Mouse (Mus musculus) stomach, postnatal 0 days (tissue): Measurements from ENCODE around the gene Ryr2. TPM values are rescaled to one million over a fixed set of nuclear protein-coding genes. Genes with fewer than 3 reads are reported as not detected.

Source experiments
- ATAC-seq: fragments of 200-750 bp; cut with Nextera tagmentation; 2 replicates; pipeline ENCODE4 v1.8.0; 2017; ENCODE audit not compliant: low FRiP score, low TSS enrichment
- DNase-seq: peaks from one replicate; pipeline ENCODE4 v3.0.0-alpha.2; 2016; ENCODE audit warnings: low spot score
- H3K27ac ChIP-seq: fragments of 300-500 bp; sonication (generic); replicated peaks from 2 replicates; pipeline ENCODE4 v1.5.1; 2014; ENCODE audit warnings: mild to moderate bottlenecking, control low read depth
- H3K27me3 ChIP-seq: fragments of 300-500 bp; sonication (generic); 2 replicates; pipeline ENCODE4 v1.6.1; 2014; ENCODE audit warnings: low read length; ENCODE audit not compliant: control insufficient read depth, insufficient read depth
- H3K36me3 ChIP-seq: fragments of 300-500 bp; sonication (generic); 2 replicates; pipeline ENCODE4 v1.6.1; 2014; ENCODE audit warnings: low read length, mixed read lengths; ENCODE audit not compliant: control insufficient read depth, insufficient read depth
- H3K4me1 ChIP-seq: fragments of 300-500 bp; sonication (generic); replicated peaks from 2 replicates; pipeline ENCODE4 v1.6.1; 2014; ENCODE audit warnings: antibody characterized with exemption; ENCODE audit not compliant: control insufficient read depth, insufficient read depth
- H3K4me2 ChIP-seq: fragments of 300-500 bp; sonication (generic); replicated peaks from 2 replicates; pipeline ENCODE4 v1.6.1; 2014; ENCODE audit warnings: low read depth, mild to moderate bottlenecking, control low read depth, moderate library complexity
- H3K4me3 ChIP-seq: fragments of 300-500 bp; sonication (generic); 2 replicates; pipeline ENCODE4 v1.5.1; 2014; ENCODE audit warnings: low read depth, low read length, control low read depth
- H3K9ac ChIP-seq: fragments of 300-500 bp; sonication (generic); 2 replicates; pipeline ENCODE4 v1.6.1; 2014; ENCODE audit warnings: mild to moderate bottlenecking, low read length, control low read depth, mixed read lengths
- H3K9me3 ChIP-seq: fragments of 300-500 bp; sonication (generic); 2 replicates; pipeline ENCODE4 v1.6.1; 2016; ENCODE audit warnings: low read length; ENCODE audit not compliant: control insufficient read depth
- CTCF ChIP-seq: IDR thresholded peaks from 2 replicates; pipeline ENCODE4 v1.5.1; 2016; ENCODE audit warnings: antibody characterized with exemption, low read depth, mild to moderate bottlenecking, moderate library complexity
- EP300 ChIP-seq: optimal IDR thresholded peaks from 2 replicates; pipeline ENCODE3; 2016; ENCODE audit warnings: antibody characterized with exemption
- WGBS: fragments of 180-500 bp; shearing (Covaris S2); extraction: QIAGEN DNeasy Blood & Tissue Kit; methylation state at CpG from one replicate; pipeline ENCODE4 v1.1.7; 2014; 5-methylcytosine and 5-hydroxymethylcytosine counted together
- polyA plus RNA-seq: library from polyadenylated mRNA; unstranded; fragments of >200 nt; fragmentation: Nextera tagmentation; extraction: Ambion mirVana; gene quantifications from 2 replicates; pipeline ENCODE4 v1.2.1, GENCODE M21; 2015

Ryr2 gene
- polyA plus RNA-seq, 1 experiment from 2014 or later: 0.61 TPM

GRCm38 (mm10) chr13:11915619-11916018, 191.1 kb downstream of the Ryr2 start:
- no peak overlapping the region for H3K4me2 ChIP-seq
- H3K4me1 ChIP-seq: no peaks in the 10 kb centered on the region
- H3K9me3 ChIP-seq: no peaks in the 10 kb centered on the region
- no peaks in the 10 kb centered on the region for H3K36me3 ChIP-seq
- no peaks in the 10 kb centered on the region for H3K27me3 ChIP-seq
- DNase-seq (no peak), ATAC-seq (no peak)
- TF ChIP-seq EP300: no peak
- TF ChIP-seq CTCF: no peak
- no peak overlapping the region for H3K9ac ChIP-seq
- H3K27ac ChIP-seq: no peak overlapping the region
- H3K4me3 ChIP-seq: no peak overlapping the region
- WGBS: 67% methylated on average over 2 of the region's 2 CpGs

GRCm38 (mm10) chr13:11914682-11915081, 192.1 kb downstream of the Ryr2 start:
- H3K36me3 ChIP-seq: no peaks in the 10 kb centered on the region
- H3K9me3 ChIP-seq: no peaks in the 10 kb centered on the region
- ATAC-seq: no peak
- no peak overlapping the region for H3K27ac ChIP-seq
- no peak overlapping the region for H3K4me2 ChIP-seq
- H3K9ac ChIP-seq: no peak overlapping the region
- no peak for DNase-seq
- TF ChIP-seq EP300: no peak
- TF ChIP-seq CTCF: no peak
- 57% methylated on average over 3 of the region's 3 CpGs for WGBS
- no peaks in the 10 kb centered on the region for H3K4me1 ChIP-seq
- H3K27me3 ChIP-seq: no peaks in the 10 kb centered on the region
- H3K4me3 ChIP-seq: no peak overlapping the region

GRCm38 (mm10) chr13:11912208-11912607, 194.5 kb downstream of the Ryr2 start:
- ATAC-seq: no peak
- TF ChIP-seq CTCF (no peak), EP300 (no peak)
- Histone ChIP-seq H3K4me3 (no peak overlapping the region), H3K4me2 (no peak overlapping the region), H3K27me3 (no peaks in the 10 kb centered on the region), H3K4me1 (no peaks in the 10 kb centered on the region), H3K27ac (no peak overlapping the region), H3K9me3 (no peaks in the 10 kb centered on the region), H3K36me3 (no peaks in the 10 kb centered on the region), H3K9ac (no peak overlapping the region)
- DNase-seq: no peak
- 81% methylated on average over 2 of the region's 2 CpGs for whole genome bisulfite sequencing

GRCm38 (mm10) chr13:11908123-11908522, 198.6 kb downstream of the Ryr2 start:
- Histone ChIP-seq H3K4me3 (no peak overlapping the region), H3K4me1 (no peaks in the 10 kb centered on the region), H3K9ac (no peak overlapping the region), H3K9me3 (no peaks in the 10 kb centered on the region), H3K4me2 (no peak overlapping the region), H3K36me3 (no peaks in the 10 kb centered on the region), H3K27me3 (no peaks in the 10 kb centered on the region), H3K27ac (no peak overlapping the region)
- DNase-seq (no peak), ATAC-seq (no peak)
- 70% methylated on average over 4 of the region's 4 CpGs for WGBS
- TF ChIP-seq EP300 (no peak), CTCF (no peak)

GRCm38 (mm10) chr13:11905126-11905525, 201.6 kb downstream of the Ryr2 start:
- DNase-seq (no peak), ATAC-seq (no peak)
- 69% methylated on average over 2 of the region's 2 CpGs for WGBS
- H3K4me2 ChIP-seq: no peak overlapping the region
- H3K9me3 ChIP-seq: no peaks in the 10 kb centered on the region
- H3K9ac ChIP-seq: no peak overlapping the region
- H3K27me3 ChIP-seq: no peaks in the 10 kb centered on the region
- H3K4me1 ChIP-seq: no peaks in the 10 kb centered on the region
- TF ChIP-seq EP300 (no peak), CTCF (no peak)
- no peak overlapping the region for H3K4me3 ChIP-seq
- no peak overlapping the region for H3K27ac ChIP-seq
- no peaks in the 10 kb centered on the region for H3K36me3 ChIP-seq

GRCm38 (mm10) chr13:11903272-11903671, 203.5 kb downstream of the Ryr2 start:
- no peaks in the 10 kb centered on the region for H3K9me3 ChIP-seq
- no peak overlapping the region for H3K27ac ChIP-seq
- ATAC-seq (no peak), DNase-seq (no peak)
- H3K4me2 ChIP-seq: no peak overlapping the region
- no peaks in the 10 kb centered on the region for H3K4me1 ChIP-seq
- H3K4me3 ChIP-seq: no peak overlapping the region
- H3K36me3 ChIP-seq: no peaks in the 10 kb centered on the region
- TF ChIP-seq EP300: no peak
- WGBS: 56% methylated on average over 9 of the region's 9 CpGs
- no peaks in the 10 kb centered on the region for H3K27me3 ChIP-seq
- no peak overlapping the region for H3K9ac ChIP-seq
